Mouse (Mus musculus) hindbrain, embryonic 12.5 days (tissue): Measurements from ENCODE around the gene Rnf114. TPM values are rescaled to one million over a fixed set of nuclear protein-coding genes. Genes with fewer than 3 reads are reported as not detected.

Source experiments
- ATAC-seq: fragments of 200-750 bp; cut with Nextera tagmentation; 2 replicates; pipeline ENCODE4 v1.8.0; 2017; ENCODE audit warnings: moderate TSS enrichment; ENCODE audit not compliant: low FRiP score
- H3K27ac ChIP-seq: fragments of 300-500 bp; sonication (generic); 2 replicates; pipeline ENCODE4 v1.5.1; 2016; ENCODE audit warnings: mild to moderate bottlenecking
- H3K27me3 ChIP-seq: fragments of 300-500 bp; sonication (generic); 2 replicates; pipeline ENCODE4 v1.6.1; 2016; ENCODE audit warnings: mild to moderate bottlenecking
- H3K36me3 ChIP-seq: fragments of 300-500 bp; sonication (generic); 2 replicates; pipeline ENCODE4 v1.6.1; 2016; ENCODE audit warnings: mild to moderate bottlenecking
- H3K4me1 ChIP-seq: fragments of 300-500 bp; sonication (generic); 2 replicates; pipeline ENCODE4 v1.6.1; 2016
- H3K4me2 ChIP-seq: fragments of 300-500 bp; sonication (generic); replicated peaks from 2 replicates; pipeline ENCODE4 v1.6.1; 2016; ENCODE audit warnings: mild to moderate bottlenecking
- H3K4me3 ChIP-seq: fragments of 300-500 bp; sonication (generic); 2 replicates; pipeline ENCODE4 v1.5.1; 2016; ENCODE audit warnings: mild to moderate bottlenecking
- H3K9ac ChIP-seq: fragments of 300-500 bp; sonication (generic); 2 replicates; pipeline ENCODE4 v1.6.1; 2016; ENCODE audit warnings: mild to moderate bottlenecking, moderate library complexity
- H3K9me3 ChIP-seq: fragments of 300-500 bp; sonication (generic); replicated peaks from 2 replicates; pipeline ENCODE4 v1.6.1; 2016; ENCODE audit warnings: mild to moderate bottlenecking
- WGBS: fragments of 180-500 bp; shearing (Covaris S2); methylation state at CpG from one replicate; pipeline ENCODE4 v1.1.7; 2016; 5-methylcytosine and 5-hydroxymethylcytosine counted together
- polyA plus RNA-seq: library from polyadenylated mRNA; unstranded; fragments of >200 nt; fragmentation: Nextera tagmentation; extraction: Ambion mirVana; gene quantifications from 2 replicates; pipeline ENCODE4 v1.2.1, GENCODE M21; 2016

The Rnf114 gene
- polyA plus RNA-seq, 1 experiment from 2014 or later, result 120 TPM

DNA sequence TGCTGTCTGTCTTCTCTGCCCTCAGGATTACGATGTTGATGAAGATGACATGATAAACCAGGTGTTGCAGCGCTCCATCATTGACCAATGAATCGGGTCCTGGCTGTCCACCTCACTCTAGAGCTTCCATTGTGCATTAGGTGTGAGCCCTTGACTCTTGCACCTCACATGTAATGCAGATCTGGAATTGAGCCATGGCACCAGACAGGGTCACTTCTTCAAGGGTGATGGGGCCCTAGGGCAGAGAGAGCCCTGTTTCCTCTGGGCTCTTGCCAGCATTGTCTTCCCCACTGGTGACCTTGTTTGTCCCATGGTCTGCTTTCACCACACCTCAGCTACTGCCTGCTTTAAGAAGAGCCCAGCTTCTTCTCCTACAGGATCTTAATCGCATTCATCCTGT, 22.2 kb downstream of the Rnf114 start:
- Histone ChIP-seq H3K27ac (no peak overlapping the region), H3K36me3 (peaks cover 83% of the 10 kb centered on the region), H3K4me2 (no peak overlapping the region), H3K4me3 (no peak overlapping the region), H3K4me1 (no peaks in the 10 kb centered on the region), H3K9ac (no peak overlapping the region), H3K9me3 (no peaks in the 10 kb centered on the region), H3K27me3 (no peaks in the 10 kb centered on the region)
- no peak for ATAC-seq
- WGBS, result 88% methylated on average over 4 of the region's 4 CpGs

- no peak for ATAC-seq
- H3K9me3 ChIP-seq, result no peaks in the 10 kb centered on the region
- H3K4me2 ChIP-seq, result no peak overlapping the region
- H3K27me3 ChIP-seq, result no peaks in the 10 kb centered on the region
- no peak overlapping the region for H3K9ac ChIP-seq
- H3K4me1 ChIP-seq, result no peaks in the 10 kb centered on the region
- H3K36me3 ChIP-seq, result peaks cover 75% of the 10 kb centered on the region
- WGBS, result 93% methylated on average over 5 of the region's 5 CpGs
- no peak overlapping the region for H3K27ac ChIP-seq
- H3K4me3 ChIP-seq, result no peak overlapping the region
Observed at GRCm38 (mm10) chr2:167515688-167516087, 23.2 kb downstream of the Rnf114 start.

DNA sequence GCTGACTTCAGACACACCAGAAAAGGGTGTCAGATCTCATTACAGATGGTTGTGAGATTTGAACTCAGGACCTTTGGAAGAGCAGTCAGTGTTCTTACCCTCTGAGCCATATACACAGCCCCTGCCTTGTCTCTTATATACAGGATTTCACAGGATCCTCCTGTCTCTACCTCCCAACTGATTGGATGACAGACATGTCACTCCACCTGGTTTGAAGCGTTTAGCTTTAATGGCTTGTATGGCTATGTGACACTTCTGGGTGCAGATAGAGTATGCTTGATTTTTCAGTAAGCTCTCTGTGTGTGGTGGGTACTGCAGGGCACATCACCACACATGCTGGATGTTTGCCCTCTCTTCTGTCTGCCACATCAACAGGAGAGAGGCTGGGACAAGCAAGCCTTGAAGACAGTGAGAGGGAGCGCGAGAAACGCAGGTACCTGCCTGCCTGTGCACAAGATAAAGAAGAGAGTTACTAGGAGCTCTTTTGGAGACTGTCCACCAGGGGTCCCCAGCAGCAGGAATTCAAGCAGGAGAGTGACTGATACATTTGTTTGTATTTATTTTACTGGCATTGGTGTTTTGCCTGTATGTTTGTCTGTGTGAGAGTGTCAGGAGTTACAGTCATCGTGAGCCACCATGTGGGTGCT, 27.3 kb downstream of the Rnf114 start:
- H3K4me3 ChIP-seq, result no peak overlapping the region
- WGBS, result 73% methylated on average over 5 of the region's 5 CpGs
- no peak overlapping the region for H3K27ac ChIP-seq
- ATAC-seq, result no peak
- H3K9me3 ChIP-seq, result no peaks in the 10 kb centered on the region
- no peaks in the 10 kb centered on the region for H3K27me3 ChIP-seq
- no peak overlapping the region for H3K9ac ChIP-seq
- H3K4me1 ChIP-seq, result no peaks in the 10 kb centered on the region
- H3K36me3 ChIP-seq, result peaks cover 38% of the 10 kb centered on the region
- no peak overlapping the region for H3K4me2 ChIP-seq

- no peak overlapping the region for H3K27ac ChIP-seq
- peaks cover 11% of the 10 kb centered on the region for H3K4me1 ChIP-seq
- H3K9me3 ChIP-seq, result no peaks in the 10 kb centered on the region
- no peak overlapping the region for H3K4me3 ChIP-seq
- H3K27me3 ChIP-seq, result no peaks in the 10 kb centered on the region; the same call in 1 of the 2 replicates
- H3K36me3 ChIP-seq, result no peaks in the 10 kb centered on the region
- WGBS, result 27% methylated on average over 5 of the region's 5 CpGs
- ATAC-seq, result no peak
- no peak overlapping the region for H3K9ac ChIP-seq
- no peak overlapping the region for H3K4me2 ChIP-seq
Observed at GRCm38 (mm10) chr2:167528278-167528677, 35.8 kb downstream of the Rnf114 start.

DNA sequence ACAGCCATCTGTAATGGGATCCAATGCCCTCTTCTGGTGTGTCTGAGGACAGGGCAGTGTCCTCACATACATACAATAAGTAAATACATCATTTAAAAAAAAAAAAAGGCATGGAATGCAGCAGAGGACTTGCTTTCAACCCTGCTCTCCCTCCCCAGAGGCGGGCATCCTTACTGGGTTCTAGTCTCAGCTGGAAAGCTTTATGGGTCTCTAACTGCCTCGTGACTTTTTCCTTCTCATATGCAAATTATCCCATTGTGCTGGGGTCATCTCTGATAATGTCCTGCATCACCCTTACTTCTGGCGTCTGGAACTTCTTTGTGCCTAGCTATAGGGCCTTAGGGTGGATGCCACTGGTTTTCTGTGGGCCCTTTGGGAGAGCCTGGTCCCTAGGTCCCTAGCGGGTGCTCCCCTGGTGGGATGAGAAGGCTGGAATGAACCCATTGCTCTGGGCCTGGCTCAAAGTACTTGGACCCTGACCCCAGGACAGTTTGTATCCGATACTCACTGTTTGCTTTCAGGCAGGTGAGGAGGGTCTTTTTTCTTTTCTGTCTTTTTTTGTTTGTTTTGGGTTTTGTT, 37.6 kb downstream of the Rnf114 start:
- H3K36me3 ChIP-seq, result no peaks in the 10 kb centered on the region
- ATAC-seq, result no peak
- H3K9ac ChIP-seq, result no peak overlapping the region
- H3K4me1 ChIP-seq, result peaks cover 11% of the 10 kb centered on the region
- H3K9me3 ChIP-seq, result no peaks in the 10 kb centered on the region
- H3K27ac ChIP-seq, result no peak overlapping the region
- H3K4me2 ChIP-seq, result no peak overlapping the region
- peaks cover 1% of the 10 kb centered on the region; the same call in 1 of the 2 replicates for H3K27me3 ChIP-seq
- H3K4me3 ChIP-seq, result no peak overlapping the region
- 20% methylated on average over 5 of the region's 5 CpGs for WGBS

GRCm38 (mm10) chr2:167530536-167530935, 38.1 kb downstream of the Rnf114 start:
- Histone ChIP-seq H3K4me1 (peaks cover 11% of the 10 kb centered on the region), H3K36me3 (no peaks in the 10 kb centered on the region), H3K4me2 (no peak overlapping the region), H3K4me3 (no peak overlapping the region), H3K9ac (no peak overlapping the region), H3K9me3 (no peaks in the 10 kb centered on the region), H3K27ac (no peak overlapping the region), H3K27me3 (peaks cover 4% of the 10 kb centered on the region; the same call in 1 of the 2 replicates)
- 67% methylated on average over 4 of the region's 4 CpGs for WGBS
- ATAC-seq, result no peak

DNA sequence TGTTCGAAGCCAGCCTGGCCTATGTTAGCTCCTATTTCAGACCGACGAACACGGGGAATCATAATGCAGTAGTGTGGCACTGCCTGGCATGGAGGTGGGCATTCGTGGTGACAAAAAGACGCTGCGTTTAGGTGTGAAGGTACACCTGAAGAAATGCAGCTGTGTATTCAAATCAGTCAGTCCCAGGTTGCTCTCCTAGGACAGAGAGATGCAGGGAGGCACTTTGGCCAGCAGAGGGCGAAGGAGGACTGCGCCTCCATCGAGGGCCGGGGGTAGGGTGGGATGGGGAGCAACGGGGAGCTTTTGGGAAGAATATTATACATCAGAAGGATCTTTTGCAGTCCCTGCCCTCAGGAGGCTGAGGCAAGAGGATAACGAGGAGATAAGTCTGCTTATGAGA, 39.7 kb downstream of the Rnf114 start:
- 22% methylated on average over 13 of the region's 13 CpGs for WGBS

GRCm38 (mm10) chr2:167533880-167534279, 41.4 kb downstream of the Rnf114 start:
- Histone ChIP-seq H3K27me3 (peaks cover 34% of the 10 kb centered on the region), H3K36me3 (no peaks in the 10 kb centered on the region), H3K4me1 (peaks cover 21% of the 10 kb centered on the region), H3K9ac (no peak overlapping the region), H3K4me3 (no peak overlapping the region), H3K9me3 (no peaks in the 10 kb centered on the region), H3K27ac (no peak overlapping the region), H3K4me2 (no peak overlapping the region)
- ATAC-seq, result no peak

More for the DNA sequence above, 39.7 kb downstream of the Rnf114 start:
- Histone ChIP-seq H3K4me1 (peaks cover 12% of the 10 kb centered on the region), H3K27me3 (peaks cover 18% of the 10 kb centered on the region), H3K9me3 (no peaks in the 10 kb centered on the region), H3K4me2 (no peak overlapping the region), H3K27ac (no peak overlapping the region), H3K9ac (no peak overlapping the region), H3K36me3 (no peaks in the 10 kb centered on the region), H3K4me3 (no peak overlapping the region)
- no peak for ATAC-seq

DNA sequence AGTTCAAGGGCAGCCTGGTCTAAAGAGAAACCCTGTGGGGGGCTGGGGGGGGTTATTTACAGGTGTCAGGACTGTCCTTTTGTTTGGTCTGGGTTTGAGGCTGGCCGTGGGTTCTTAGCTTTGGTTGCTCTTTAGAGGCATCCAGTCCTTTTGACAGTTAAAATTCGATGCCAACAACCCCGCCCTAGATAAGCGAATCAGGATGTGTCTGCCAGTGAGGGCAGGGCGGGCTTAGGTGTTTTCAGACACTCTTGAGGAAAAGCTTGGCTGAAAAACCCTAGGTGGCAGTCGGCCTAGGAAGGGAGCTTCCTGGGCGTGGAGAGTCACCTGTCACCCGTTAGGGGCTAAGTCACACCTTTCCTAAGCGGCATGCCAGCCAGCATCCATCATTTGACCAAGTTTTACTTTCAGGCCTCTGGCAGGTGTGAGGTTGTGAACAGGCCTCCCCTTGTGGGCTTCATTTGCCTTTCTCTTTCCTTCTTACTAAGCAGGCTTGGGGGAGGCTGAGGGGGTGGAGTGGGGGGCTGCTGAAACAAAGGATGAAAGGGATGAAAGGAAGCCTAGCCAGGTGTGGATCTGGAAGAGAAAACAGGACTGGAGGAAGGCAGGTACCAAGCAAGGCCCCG, 44.0 kb downstream of the Rnf114 start:
- ATAC-seq, result no peak
- H3K4me1 ChIP-seq, result peaks cover 30% of the 10 kb centered on the region
- WGBS, result 39% methylated on average over 10 of the region's 10 CpGs

GRCm38 (mm10) chr2:167537476-167538297, 45.2 kb downstream of the Rnf114 start, which contains the start of gene Snai1:
Snai1 (plus strand) TSS chr2:167538195.
- Histone ChIP-seq H3K4me1 (peaks cover 40% of the 10 kb centered on the region), H3K9me3 (no peaks in the 10 kb centered on the region), H3K27ac (peak within 1 kb of the TSS; percentile 52), H3K36me3 (0 out of 2 replicates have a peak, but pooled peaks cover 5% of the 10 kb centered on the region), H3K4me3 (peak within 1 kb of the TSS; percentile 50), H3K4me2 (peak within 1 kb of the TSS; percentile 87), H3K9ac (peak within 1 kb of the TSS; percentile 59), H3K27me3 (peaks cover 66% of the 10 kb centered on the region)
- ATAC-seq, result peak; percentile 93
- WGBS, result 1% methylated on average over 58 of the region's 58 CpGs

More for the DNA sequence above, 44.0 kb downstream of the Rnf114 start:
- peaks cover 58% of the 10 kb centered on the region for H3K27me3 ChIP-seq
- H3K4me3 ChIP-seq, result no peak overlapping the region
- H3K9me3 ChIP-seq, result no peaks in the 10 kb centered on the region
- no peak overlapping the region for H3K27ac ChIP-seq
- no peaks in the 10 kb centered on the region for H3K36me3 ChIP-seq
- H3K4me2 ChIP-seq, result no peak overlapping the region
- no peak overlapping the region for H3K9ac ChIP-seq

DNA sequence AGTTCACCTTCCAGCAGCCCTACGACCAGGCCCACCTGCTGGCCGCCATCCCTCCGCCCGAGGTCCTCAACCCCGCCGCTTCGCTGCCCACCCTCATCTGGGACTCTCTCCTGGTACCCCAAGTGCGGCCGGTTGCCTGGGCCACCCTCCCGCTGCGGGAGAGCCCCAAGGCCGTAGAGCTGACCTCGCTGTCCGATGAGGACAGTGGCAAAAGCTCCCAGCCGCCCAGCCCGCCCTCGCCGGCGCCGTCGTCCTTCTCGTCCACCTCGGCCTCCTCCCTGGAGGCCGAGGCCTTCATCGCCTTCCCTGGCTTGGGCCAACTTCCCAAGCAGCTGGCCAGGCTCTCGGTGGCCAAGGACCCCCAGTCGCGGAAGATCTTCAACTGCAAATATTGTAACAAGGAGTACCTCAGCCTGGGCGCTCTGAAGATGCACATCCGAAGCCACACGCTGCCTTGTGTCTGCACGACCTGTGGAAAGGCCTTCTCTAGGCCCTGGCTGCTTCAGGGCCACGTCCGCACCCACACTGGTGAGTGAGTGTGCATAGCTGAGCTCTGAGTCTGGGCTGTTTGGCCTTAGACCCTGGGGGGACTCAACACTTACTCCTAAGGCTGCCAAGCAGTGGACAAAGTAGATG, 46.3 kb downstream of the Rnf114 start:
- Histone ChIP-seq H3K27ac (peak overlapping the region; percentile 52), H3K27me3 (peaks cover 66% of the 10 kb centered on the region), H3K4me3 (peak overlapping the region; percentile 50), H3K4me1 (peaks cover 51% of the 10 kb centered on the region), H3K4me2 (peak overlapping the region; percentile 87), H3K9ac (peak overlapping the region; percentile 59), H3K9me3 (no peaks in the 10 kb centered on the region), H3K36me3 (0 out of 2 replicates have a peak, but pooled peaks cover 5% of the 10 kb centered on the region)
- 0 out of 2 replicates have a peak, but pooled peaks have one; percentile 15 for ATAC-seq
- 19% methylated on average over 34 of the region's 34 CpGs for WGBS
